7 mouse cellular contexts compared by ENCODE assay signal in genomic region chr3:159494709-159495108, GRCm38 (mm10). TPM values are rescaled to one million over a fixed set of nuclear protein-coding genes. Genes with fewer than 3 reads are reported as not detected.
DNase-seq lines count a peak whose midpoint lies in the region; ATAC-seq and TF ChIP-seq lines count a peak whose summit lies in the region.
"Not testable (repeated sequence)": the region's sequence is repeated elsewhere in the genome, so short reads cannot be mapped to it uniquely, and the experiment has no call there.

No protein-coding gene starts in this region.

- not testable (repeated sequence) for H3K27ac ChIP-seq in forebrain, embryonic 11.5 days (ENCODE audit: low read depth, low read length); intestine, embryonic 14.5 days (ENCODE audit: low read depth); limb, embryonic 12.5 days; lung, embryonic 15.5 days
- H3K27ac ChIP-seq in heart, embryonic 14.5 days (replicated peaks in 1 of 2; ENCODE audit: control insufficient read depth in 1 of 2, insufficient read depth in 1 of 2, low read depth in 2 of 2, low read length in 2 of 2), result 0 out of 4 replicates have a peak overlapping the region, but pooled peaks of 1 of the 2 experiments have one; percentile 59

- not testable (repeated sequence) for TF ChIP-seq POLR2A in brain, embryonic 14.5 days (IDR thresholded peaks at IDR 0.05; ENCODE audit: borderline replicate concordance, extremely low read depth, insufficient read depth, insufficient read length, poor library complexity, severe bottlenecking); myocyte (IDR thresholded peaks at IDR 0.05; ENCODE audit: insufficient read length, low read depth)

- peak overlapping the region; percentile 42 for H3K4me3 ChIP-seq in forebrain, embryonic 11.5 days (ENCODE audit: low read depth, low read length)
- H3K4me3 ChIP-seq in heart, embryonic 14.5 days (ENCODE audit: control insufficient read depth in 1 of 2, insufficient read depth in 1 of 2, low read depth in 1 of 2, low read length in 2 of 2), result peak overlapping the region; percentile 55 to 83
- peak overlapping the region; percentile 62 for H3K4me3 ChIP-seq in intestine, embryonic 14.5 days (ENCODE audit: low read depth, low read length)
- H3K4me3 ChIP-seq in limb, embryonic 12.5 days (replicated peaks), result peak overlapping the region; percentile 50
- peak overlapping the region; percentile 52 for H3K4me3 ChIP-seq in lung, embryonic 15.5 days
- H3K4me3 ChIP-seq in myocyte, result peak overlapping the region; percentile 58

- H3K4me2 ChIP-seq in forebrain, embryonic 11.5 days (ENCODE audit: low read depth, low read length, severe bottlenecking), result peak overlapping the region; percentile 52
- H3K4me2 ChIP-seq in heart, embryonic 14.5 days (ENCODE audit: low read length), result peak overlapping the region; percentile 80
- peak overlapping the region; percentile 60 for H3K4me2 ChIP-seq in intestine, embryonic 14.5 days (ENCODE audit: low read length)
- H3K4me2 ChIP-seq in limb, embryonic 12.5 days, result peak overlapping the region; percentile 62
- peak overlapping the region; percentile 59 for H3K4me2 ChIP-seq in lung, embryonic 15.5 days
- H3K4me2 ChIP-seq in myocyte (ENCODE audit: low read depth), result peak overlapping the region; percentile 61

- peak overlapping the region; percentile 76; the same call in 1 of the 2 replicates for H3K9ac ChIP-seq in forebrain, embryonic 11.5 days (ENCODE audit: low read length)
- H3K9ac ChIP-seq in heart, embryonic 14.5 days (ENCODE audit: low read length), result peak overlapping the region; percentile 82
- H3K9ac ChIP-seq in intestine, embryonic 14.5 days (ENCODE audit: low read length), result peak overlapping the region; percentile 65
- H3K9ac ChIP-seq in limb, embryonic 12.5 days (replicated peaks), result peak overlapping the region; percentile 59
- H3K9ac ChIP-seq in lung, embryonic 15.5 days, result peak overlapping the region; percentile 66

- H3K27me3 ChIP-seq in forebrain, embryonic 11.5 days (ENCODE audit: control insufficient read depth, insufficient read depth, low read length); heart, embryonic 14.5 days (ENCODE audit: control insufficient read depth, insufficient read depth, low read length); intestine, embryonic 14.5 days (replicated peaks; ENCODE audit: control insufficient read depth, insufficient read depth, low read length); limb, embryonic 12.5 days; lung, embryonic 15.5 days; myocyte (ENCODE audit: control insufficient read depth, insufficient read depth, insufficient read length): not testable (repeated sequence)

- not testable (repeated sequence) for TF ChIP-seq CTCF in brain, embryonic 14.5 days (IDR thresholded peaks at IDR 0.05; ENCODE audit: borderline replicate concordance, extremely low read depth, insufficient read depth, insufficient read length)

- ATAC-seq in forebrain, embryonic 11.5 days (replicated peaks; ENCODE audit: low FRiP score), result 0 out of 2 replicates have a peak, but pooled peaks have one; percentile 45
- not testable (repeated sequence) for ATAC-seq in heart, embryonic 14.5 days (ENCODE audit: insufficient number of reproducible peaks, insufficient read depth, low FRiP score, low read depth); limb, embryonic 12.5 days (ENCODE audit: insufficient number of reproducible peaks, insufficient read depth, low FRiP score, low TSS enrichment, low read depth); lung, embryonic 15.5 days (ENCODE audit: borderline replicate concordance, extremely low read depth, low FRiP score, low TSS enrichment)
- peak; percentile 34; the same call in 1 of the 2 replicates for ATAC-seq in intestine, embryonic 14.5 days (replicated peaks; ENCODE audit: low FRiP score, low TSS enrichment, low read depth)

- DNase-seq in brain, embryonic 14.5 days (ENCODE audit: low read depth), result peak; percentile 1
- DNase-seq in forebrain, embryonic 11.5 days (ENCODE audit: low spot score); intestine, embryonic 14.5 days (ENCODE audit: low spot score): not testable (repeated sequence)

- not testable (repeated sequence) for H3K9me3 ChIP-seq in forebrain, embryonic 11.5 days (ENCODE audit: control insufficient read depth, low read length); heart, embryonic 14.5 days (ENCODE audit: control insufficient read depth, low read length); intestine, embryonic 14.5 days (ENCODE audit: control insufficient read depth, low read length); limb, embryonic 12.5 days; lung, embryonic 15.5 days

- H3K4me1 ChIP-seq in forebrain, embryonic 11.5 days (replicated peaks; ENCODE audit: control insufficient read depth, insufficient read depth, low read length); heart, embryonic 14.5 days (ENCODE audit: control insufficient read depth in 2 of 2, insufficient read depth in 2 of 2, low read length in 2 of 2); intestine, embryonic 14.5 days (replicated peaks; ENCODE audit: control insufficient read depth, insufficient read depth, low read length); limb, embryonic 12.5 days (replicated peaks); lung, embryonic 15.5 days: not testable (repeated sequence)

- H3ac ChIP-seq in myocyte (ENCODE audit: control insufficient read depth, insufficient read length), result peak overlapping the region; percentile 22

- H3K36me3 ChIP-seq in forebrain, embryonic 11.5 days (ENCODE audit: control insufficient read depth, insufficient read depth, low read length); heart, embryonic 14.5 days (ENCODE audit: control insufficient read depth, insufficient read depth, low read length); intestine, embryonic 14.5 days (ENCODE audit: control insufficient read depth, insufficient read depth, low read length); limb, embryonic 12.5 days; lung, embryonic 15.5 days; myocyte (ENCODE audit: control insufficient read depth, insufficient read depth): not testable (repeated sequence)

- peaks cover 31% of the 10 kb centered on the region for H3K79me2 ChIP-seq in myocyte (ENCODE audit: control insufficient read depth, insufficient read depth)

RNA-seq across cellular contexts. Expression of gene Depdc1a, which starts 0.5 kb away (rescaled TPM):
- polyA plus RNA-seq in brain, embryonic 14.5 days (2012; rRNA removed), result 4.7 and 8.0 TPM in 2 replicates
- polyA plus RNA-seq in forebrain, embryonic 11.5 days (2014; fragmentation: Nextera tagmentation; extraction: Ambion mirVana), result 33.9 and 39.3 TPM in 2 replicates
- polyA plus RNA-seq in heart, embryonic 14.5 days (2014; fragmentation: Nextera tagmentation; extraction: Ambion mirVana), result 27.1 and 30.6 TPM in 2 replicates
- polyA plus RNA-seq in intestine, embryonic 14.5 days (2014; fragmentation: Nextera tagmentation; extraction: Ambion mirVana), result 29.7 and 38.5 TPM in 2 replicates
- 42.1 and 44.5 TPM in 2 replicates for polyA plus RNA-seq in limb, embryonic 12.5 days (2016; fragmentation: Nextera tagmentation; extraction: Ambion mirVana)
- 47.7 TPM in 2 replicates for polyA plus RNA-seq in lung, embryonic 15.5 days (2015; fragmentation: Nextera tagmentation; extraction: Ambion mirVana)
- 3.4 TPM for polyA plus RNA-seq in myocyte (2012; fragmentation: generic; extraction: Trizol)
